Mouse (Mus musculus) CH12.LX (cell line): Measurements from ENCODE around the gene Srcin1. TPM values are rescaled to one million over a fixed set of nuclear protein-coding genes. Genes with fewer than 3 reads are reported as not detected.

ENCODE experiments used
- DNase-seq: peaks from one replicate; pipeline ENCODE4 v3.0.0-alpha.2; 2013; ENCODE audit errors: extremely low read depth
- H3K27ac ChIP-seq: 2 replicates; pipeline ENCODE4 v1.5.1; 2012; ENCODE audit warnings: low read depth, mild to moderate bottlenecking, control low read depth, moderate library complexity; ENCODE audit not compliant: insufficient read depth
- H3K27me3 ChIP-seq: replicated peaks from 2 replicates; pipeline ENCODE3; 2012; ENCODE audit warnings: inconsistent platforms
- H3K36me3 ChIP-seq, 2 experiments: replicated peaks in 1 of 2; 2 replicates each; pipeline versions ENCODE3 to v1.6.1; 2012; ENCODE audit warnings: inconsistent platforms in 1 of 2, low read length in 1 of 2, mild to moderate bottlenecking in 1 of 2, mixed read lengths in 1 of 2, moderate library complexity in 1 of 2; ENCODE audit not compliant: control insufficient read depth in 1 of 2, insufficient read depth in 1 of 2
- H3K4me1 ChIP-seq, 2 experiments: 2 replicates each; pipeline ENCODE4 v1.6.1; 2012; ENCODE audit warnings: inconsistent platforms in 1 of 2, moderate library complexity in 1 of 2; ENCODE audit not compliant: insufficient read depth in 2 of 2, control insufficient read depth in 1 of 2
- H3K4me2 ChIP-seq: 2 replicates; pipeline ENCODE4 v1.6.1; 2012; ENCODE audit warnings: low read depth, mild to moderate bottlenecking, control low read depth; ENCODE audit not compliant: poor library complexity, insufficient read depth, severe bottlenecking
- H3K4me3 ChIP-seq, 3 experiments: fragments of 150-350 bp in 1 of 3; sonication (generic) in 1 of 3; replicated peaks in 1 of 3; 2 replicates each; pipeline versions ENCODE3 to v1.5.1; 2011 to 2012; ENCODE audit warnings: low read depth in 2 of 3, low read length in 2 of 3, mild to moderate bottlenecking in 2 of 3, moderate library complexity in 2 of 3, control low read depth in 1 of 3, improper control_type of control experiment in 1 of 3, inconsistent platforms in 1 of 3, mixed read lengths in 1 of 3; ENCODE audit not compliant: poor library complexity in 1 of 3
- H3K79me2 ChIP-seq: replicated peaks from 2 replicates; pipeline ENCODE4 v1.6.1; 2012; ENCODE audit warnings: mild to moderate bottlenecking, moderate library complexity; ENCODE audit not compliant: control insufficient read depth, poor library complexity, insufficient read depth, severe bottlenecking; ENCODE audit errors: extremely low read depth
- H3K9ac ChIP-seq: 2 replicates; pipeline ENCODE4 v1.6.1; 2012; ENCODE audit warnings: low read depth, mild to moderate bottlenecking, control low read depth, moderate library complexity; ENCODE audit not compliant: insufficient read depth
- H3K9me3 ChIP-seq: replicated peaks from 2 replicates; pipeline ENCODE3; 2012; ENCODE audit warnings: low read length, inconsistent platforms, mixed read lengths
- BHLHE40 ChIP-seq: IDR thresholded peaks from 2 replicates; pipeline ENCODE4 v1.6.1; 2011; ENCODE audit warnings: mild to moderate bottlenecking, low read depth, low read length, improper control_type of control experiment
- CHD1 ChIP-seq: IDR thresholded peaks from 2 replicates; pipeline ENCODE4 v1.6.1; 2012; ENCODE audit warnings: low read depth, low read length, improper control_type of control experiment, inconsistent platforms
- CHD2 ChIP-seq: IDR thresholded peaks from 2 replicates; pipeline ENCODE4 v1.6.1; 2011; ENCODE audit warnings: low read length, improper control_type of control experiment
- E2F4 ChIP-seq: IDR thresholded peaks from 2 replicates; pipeline ENCODE4 v1.6.1; 2011; ENCODE audit warnings: low read depth, low read length, improper control_type of control experiment; ENCODE audit not compliant: insufficient replicate concordance
- ELF1 ChIP-seq: IDR thresholded peaks from 2 replicates; pipeline ENCODE4 v1.6.1; 2014; ENCODE audit warnings: low read depth, mild to moderate bottlenecking, inconsistent platforms, low read length, improper control_type of control experiment
- EP300 ChIP-seq: IDR thresholded peaks from 2 replicates; pipeline ENCODE4 v1.6.1; 2011; ENCODE audit warnings: low read length, improper control_type of control experiment
- HCFC1 ChIP-seq: IDR thresholded peaks from 2 replicates; pipeline ENCODE4 v1.6.1; 2012; ENCODE audit warnings: low read depth, mild to moderate bottlenecking, inconsistent platforms, low read length, improper control_type of control experiment
- IRF4 ChIP-seq: IDR thresholded peaks from 2 replicates; pipeline ENCODE4 v1.6.1; 2014; ENCODE audit warnings: low read depth, mild to moderate bottlenecking, inconsistent platforms, low read length, improper control_type of control experiment
- JUN ChIP-seq: IDR thresholded peaks from 2 replicates; pipeline ENCODE4 v1.6.1; 2011; ENCODE audit warnings: low read depth, mild to moderate bottlenecking, low read length, improper control_type of control experiment, moderate library complexity; ENCODE audit not compliant: insufficient read depth
- JUND ChIP-seq: conservative IDR thresholded peaks from 2 replicates; pipeline ENCODE4 v1.6.1; 2011; ENCODE audit warnings: low read depth, low read length, improper control_type of control experiment
- KAT2A ChIP-seq: IDR thresholded peaks from 2 replicates; pipeline ENCODE4 v1.6.1; 2012; ENCODE audit warnings: low read length, improper control_type of control experiment, inconsistent platforms; ENCODE audit not compliant: insufficient replicate concordance
- MAFK ChIP-seq: IDR thresholded peaks from 2 replicates; pipeline ENCODE4 v1.6.1; 2011; ENCODE audit warnings: low read length, improper control_type of control experiment; ENCODE audit not compliant: insufficient replicate concordance
- MAX ChIP-seq: IDR thresholded peaks from 2 replicates; pipeline ENCODE4 v1.6.1; 2011; ENCODE audit warnings: low read length, improper control_type of control experiment
- MAZ ChIP-seq: IDR thresholded peaks from 2 replicates; pipeline ENCODE4 v1.6.1; 2012; ENCODE audit warnings: low read depth, mild to moderate bottlenecking, inconsistent platforms, low read length, improper control_type of control experiment, moderate library complexity
- MEF2A ChIP-seq: IDR thresholded peaks from 2 replicates; pipeline ENCODE4 v1.6.1; 2014; ENCODE audit warnings: low read depth, mild to moderate bottlenecking, inconsistent platforms, low read length, improper control_type of control experiment, borderline replicate concordance
- MXI1 ChIP-seq: IDR thresholded peaks from 2 replicates; pipeline ENCODE4 v1.6.1; 2011; ENCODE audit warnings: mild to moderate bottlenecking, low read depth, low read length, improper control_type of control experiment
- NRF1 ChIP-seq: IDR thresholded peaks from 2 replicates; pipeline ENCODE4 v1.6.1; 2014; ENCODE audit warnings: low read depth, mild to moderate bottlenecking, inconsistent platforms, low read length, improper control_type of control experiment, moderate library complexity
- PAX5 ChIP-seq: IDR thresholded peaks from 2 replicates; pipeline ENCODE4 v1.6.1; 2012; ENCODE audit warnings: low read length, inconsistent platforms, mixed read lengths
- POLR2A ChIP-seq: IDR thresholded peaks from 2 replicates; pipeline ENCODE4 v1.6.1; 2011; ENCODE audit warnings: low read depth, mild to moderate bottlenecking, improper control_type of control experiment, low read length
- POLR2AphosphoS2 ChIP-seq: IDR thresholded peaks from 2 replicates; pipeline ENCODE4 v1.6.1; 2011; ENCODE audit warnings: low read depth, low read length, improper control_type of control experiment
- RAD21 ChIP-seq: IDR thresholded peaks from 2 replicates; pipeline ENCODE4 v1.6.1; 2011; ENCODE audit warnings: low read depth, mild to moderate bottlenecking, low read length, improper control_type of control experiment, moderate library complexity
- SIN3A ChIP-seq: IDR thresholded peaks from 2 replicates; pipeline ENCODE4 v1.6.1; 2012; ENCODE audit warnings: low read length, improper control_type of control experiment, inconsistent platforms
- SMC3 ChIP-seq: IDR thresholded peaks from 2 replicates; pipeline ENCODE4 v1.6.1; 2011; ENCODE audit warnings: low read depth, low read length, improper control_type of control experiment
- TCF12 ChIP-seq: IDR thresholded peaks from 2 replicates; pipeline ENCODE4 v1.6.1; 2014; ENCODE audit warnings: low read depth, mild to moderate bottlenecking, inconsistent platforms, low read length, improper control_type of control experiment
- USF1 ChIP-seq: IDR thresholded peaks from 2 replicates; pipeline ENCODE4 v1.6.1; 2014; ENCODE audit warnings: low read depth, mild to moderate bottlenecking, inconsistent platforms, low read length, improper control_type of control experiment
- USF2 ChIP-seq: conservative IDR thresholded peaks from 2 replicates; pipeline ENCODE4 v1.6.1; 2011; ENCODE audit warnings: low read depth, low read length, improper control_type of control experiment
- ZC3H11A ChIP-seq: IDR thresholded peaks from 2 replicates; pipeline ENCODE4 v1.6.1; 2012; ENCODE audit warnings: low read depth, mild to moderate bottlenecking, inconsistent platforms, low read length, improper control_type of control experiment
- ZKSCAN1 ChIP-seq: IDR thresholded peaks from 2 replicates; pipeline ENCODE4 v1.6.1; 2012; ENCODE audit warnings: low read depth, inconsistent platforms, low read length, improper control_type of control experiment, borderline replicate concordance
- ZMIZ1 ChIP-seq: IDR thresholded peaks from 2 replicates; pipeline ENCODE4 v1.6.1; 2012; ENCODE audit warnings: low read depth, mild to moderate bottlenecking, inconsistent platforms, low read length, improper control_type of control experiment
- ZNF384 ChIP-seq: IDR thresholded peaks from 2 replicates; pipeline ENCODE4 v1.6.1; 2012; ENCODE audit warnings: low read depth, low read length, improper control_type of control experiment, inconsistent platforms
- dilution Hi-C: fragments of 300-500 bp; cut with MboI; formaldehyde crosslinking; loops from 2 replicates; pipeline ENCODE4 v1.14.3; 2020; ENCODE audit warnings: low sequenced_read_pairs; ENCODE audit not compliant: extremely low pct_unique_long_range_greater_than_20kb, extremely low pct_ligation_motif_present
- in situ Hi-C: fragments of 300-500 bp; cut with MboI; formaldehyde crosslinking; loops from 3 replicates; pipeline ENCODE4 v1.14.3; 2019; ENCODE audit warnings: low sequenced_read_pairs, low pct_ligation_motif_present, low pct_unique_long_range_greater_than_20kb, mixed read lengths
- polyA plus RNA-seq: library from polyadenylated mRNA; unstranded; fragments of >175 nt; gene quantifications from 2 replicates; pipeline ENCODE4 v1.2.1, GENCODE M21; 2012; ENCODE audit warnings: low read depth; ENCODE audit not compliant: insufficient read length
- total RNA-seq, 2 experiments: library from RNA; depleted of rRNA; stranded (reverse); fragments of 300-350 nt in 1 of 2; fragments of >200 nt in 1 of 2; gene quantifications; 2 replicates each; pipeline ENCODE4 v1.2.3; 2012 to 2014

Srcin1 gene
- total and polyA plus RNA-seq, 3 experiments: 0.08 to 0.09 TPM; not detected in 1

DNA sequence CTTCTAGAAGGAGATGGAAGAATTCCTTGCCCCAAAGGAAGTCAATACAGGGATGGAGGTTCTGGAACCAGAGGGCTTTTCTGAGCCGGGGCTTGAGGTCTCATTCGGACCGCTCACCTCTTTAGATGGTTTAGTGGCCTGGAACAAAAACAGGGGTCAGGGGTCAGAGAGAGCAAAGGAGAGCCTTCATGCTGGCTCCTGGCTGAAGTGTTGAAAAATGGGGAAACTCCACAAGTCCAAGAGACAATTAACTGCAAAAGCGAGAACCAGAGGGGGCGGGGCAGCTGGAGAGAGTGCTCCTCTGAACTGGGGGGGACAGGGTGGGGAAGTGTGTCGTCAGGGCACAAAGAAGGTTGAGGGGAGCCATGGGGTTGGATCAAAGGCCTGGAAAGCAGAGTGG, 63.5 kb downstream of the Srcin1 start:
- Histone ChIP-seq H3K9me3 (peaks cover 5% of the 10 kb centered on the region), H3K4me2 (no peak overlapping the region), H3K9ac (no peak overlapping the region), H3K27ac (no peak overlapping the region), H3K36me3 (no peaks in the 10 kb centered on the region)
- TF ChIP-seq ZNF384 (no peak), KAT2A (no peak), USF2 (no peak), JUN (no peak), POLR2AphosphoS2 (no peak), ELF1 (no peak), PAX5 (no peak), NRF1 (no peak), HCFC1 (no peak), JUND (no peak), BHLHE40 (no peak), CHD1 (no peak)
- TF ChIP-seq, all 38 proteins: peak for 0
- dilution Hi-C loops: no loop called here
- in situ Hi-C loops: no loop called here
- H3K4me3 ChIP-seq: peak overlapping the region; percentile 6 to 62 (median 35)
- peaks cover 23 to 44% of the 10 kb centered on the region in 2 experiments for H3K4me1 ChIP-seq
- DNase-seq: no peak
- peaks cover 39% of the 10 kb centered on the region for H3K27me3 ChIP-seq
- no peaks in the 10 kb centered on the region for H3K79me2 ChIP-seq

DNA sequence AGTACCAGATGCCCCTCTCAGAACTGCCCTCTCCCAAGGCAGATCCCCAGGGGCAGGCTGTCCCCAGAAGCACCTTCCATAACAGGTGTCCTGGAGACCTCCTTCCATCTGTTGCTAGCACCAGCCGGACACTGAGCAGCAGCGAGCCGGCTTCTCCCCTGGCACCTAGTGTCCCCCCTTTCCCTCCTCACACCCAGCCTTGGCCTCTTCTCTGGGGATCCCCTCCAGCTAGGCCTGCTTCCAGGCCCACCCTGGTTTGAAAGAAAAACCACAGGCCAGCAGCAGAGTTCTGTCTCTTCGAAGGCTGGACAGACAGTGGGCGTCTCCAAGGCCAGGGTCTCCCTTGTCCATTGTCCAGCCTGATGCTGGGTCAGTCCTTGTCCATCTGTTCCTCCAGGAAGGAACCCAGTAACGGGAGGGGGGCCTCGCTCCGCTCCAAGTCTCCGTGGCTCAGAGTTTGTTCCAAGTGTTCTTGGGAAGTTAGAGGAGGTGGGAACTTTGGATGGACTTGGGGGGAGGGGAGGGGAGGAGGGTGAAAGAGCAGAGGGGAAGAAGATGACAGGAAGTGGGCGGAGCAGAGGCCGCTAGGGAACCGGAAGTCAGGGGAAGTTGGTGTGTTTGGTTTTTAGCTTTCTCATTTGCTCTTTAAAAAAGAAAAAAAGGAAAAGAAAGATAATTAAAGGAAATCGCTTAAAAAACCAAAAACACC, 64.2 kb downstream of the Srcin1 start:
- dilution Hi-C loops (no loop called here), in situ Hi-C loops (no loop called here)
- no peak overlapping the region for H3K9ac ChIP-seq
- peak overlapping the region; percentile 9; the same call in 1 of the 2 replicates for H3K4me2 ChIP-seq
- H3K9me3 ChIP-seq: peaks cover 5% of the 10 kb centered on the region
- peaks cover 32% of the 10 kb centered on the region for H3K27me3 ChIP-seq
- H3K4me1 ChIP-seq: peaks cover 23 to 46% of the 10 kb centered on the region in 2 experiments
- no peaks in the 10 kb centered on the region for H3K79me2 ChIP-seq
- peak; percentile 89 for DNase-seq
- no peaks in the 10 kb centered on the region for H3K36me3 ChIP-seq
- H3K4me3 ChIP-seq: peak overlapping the region; percentile 28 to 62 (median 35)
- peak overlapping the region; percentile 49 for H3K27ac ChIP-seq
- TF ChIP-seq ZNF384: no peak
- no peak for TF ChIP-seq PAX5
- 0 out of 2 replicates have a peak, but pooled peaks have one; percentile 58 for TF ChIP-seq CHD1
- no peak for TF ChIP-seq USF1
- 0 out of 2 replicates have a peak, but pooled peaks have one; percentile 13 for TF ChIP-seq KAT2A
- no peak for TF ChIP-seq POLR2AphosphoS2
- no peak for TF ChIP-seq ZKSCAN1
- no peak for TF ChIP-seq SMC3
- no peak for TF ChIP-seq RAD21
- TF ChIP-seq MAZ: 0 out of 2 replicates have a peak, but pooled peaks have one; percentile 17
- TF ChIP-seq E2F4: no peak
- TF ChIP-seq TCF12: peak; percentile 37; the same call in 1 of the 2 replicates
- peak; percentile 29; the same call in 1 of the 2 replicates for TF ChIP-seq POLR2A
- TF ChIP-seq MEF2A: no peak
- TF ChIP-seq ZMIZ1: no peak
- TF ChIP-seq MAX: no peak
- TF ChIP-seq SIN3A: no peak; the same call in 1 of the 2 replicates
- no peak for TF ChIP-seq MAFK
- TF ChIP-seq MXI1: no peak; the same call in 1 of the 2 replicates
- TF ChIP-seq EP300: 0 out of 2 replicates have a peak, but pooled peaks have one; percentile 36
- TF ChIP-seq ZC3H11A: no peak
- no peak; the same call in 1 of the 2 replicates for TF ChIP-seq IRF4
- no peak for TF ChIP-seq JUND
- no peak for TF ChIP-seq JUN
- TF ChIP-seq BHLHE40: no peak
- no peak for TF ChIP-seq USF2
- TF ChIP-seq CHD2: peak; percentile 65
